Mouse (Mus musculus): ENCODE measurements at regions not wholly inside any gene's neighbourhood (a gene's known extent, or its start where the extent isn't known, plus 50 kb on each side); places are given as distances from the start of the nearest gene placed in this dataset.

DNA sequence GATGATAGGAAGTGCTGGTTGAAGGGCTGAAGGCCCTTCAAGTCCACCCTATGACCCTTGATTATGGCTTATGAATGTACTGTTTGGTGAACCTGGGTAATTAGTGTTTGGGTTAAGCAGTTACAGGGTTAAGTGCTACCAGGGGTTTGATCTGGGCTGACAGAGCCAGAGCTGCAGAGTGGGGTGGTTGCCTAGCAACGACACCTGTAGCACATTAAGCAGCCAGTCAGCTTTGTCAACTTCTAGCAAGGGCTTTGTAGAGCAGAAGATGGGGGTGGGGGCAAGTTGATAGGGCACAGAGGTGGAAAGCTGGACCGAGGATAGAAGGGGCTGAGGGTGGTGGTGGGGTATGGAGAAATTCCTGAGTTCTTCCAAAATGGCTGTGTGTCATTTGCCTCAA is 177.0 kb upstream of the Cadm1 start:
- TF ChIP-seq CTCF (conservative IDR thresholded peaks at IDR 0.05; ENCODE audit: low read length) (no peak), NANOG (IDR thresholded peaks at IDR 0.05; ENCODE audit: borderline replicate concordance, low read length) (no peak)

Data from E14TG2a.4 (cell line).